Mouse (Mus musculus) left cerebral cortex, postnatal 14 days (tissue): ENCODE results near the gene Vcp. TPM values are rescaled to one million over a fixed set of nuclear protein-coding genes. Genes with fewer than 3 reads are reported as not detected.

Source experiments
- DNase-seq, 2 experiments: peaks; one replicate each; pipeline ENCODE4 v3.0.0; 2021 to 2022; ENCODE audit warnings: low spot score in 2 of 2, mixed read lengths in 1 of 2
- intact Hi-C: fragments of 180-260 bp; cut with DNase I; formaldehyde crosslinking; loops from one replicate; pipeline ENCODE4 v1.15.1; 2025
- total RNA-seq, 2 experiments: library from RNA; stranded (reverse); gene quantifications; 2 replicates each; pipeline ENCODE4 v1.2.3; 2021

Vcp gene
- total RNA-seq, 2 experiments from 2014 or later, result 223 to 226 TPM

DNA sequence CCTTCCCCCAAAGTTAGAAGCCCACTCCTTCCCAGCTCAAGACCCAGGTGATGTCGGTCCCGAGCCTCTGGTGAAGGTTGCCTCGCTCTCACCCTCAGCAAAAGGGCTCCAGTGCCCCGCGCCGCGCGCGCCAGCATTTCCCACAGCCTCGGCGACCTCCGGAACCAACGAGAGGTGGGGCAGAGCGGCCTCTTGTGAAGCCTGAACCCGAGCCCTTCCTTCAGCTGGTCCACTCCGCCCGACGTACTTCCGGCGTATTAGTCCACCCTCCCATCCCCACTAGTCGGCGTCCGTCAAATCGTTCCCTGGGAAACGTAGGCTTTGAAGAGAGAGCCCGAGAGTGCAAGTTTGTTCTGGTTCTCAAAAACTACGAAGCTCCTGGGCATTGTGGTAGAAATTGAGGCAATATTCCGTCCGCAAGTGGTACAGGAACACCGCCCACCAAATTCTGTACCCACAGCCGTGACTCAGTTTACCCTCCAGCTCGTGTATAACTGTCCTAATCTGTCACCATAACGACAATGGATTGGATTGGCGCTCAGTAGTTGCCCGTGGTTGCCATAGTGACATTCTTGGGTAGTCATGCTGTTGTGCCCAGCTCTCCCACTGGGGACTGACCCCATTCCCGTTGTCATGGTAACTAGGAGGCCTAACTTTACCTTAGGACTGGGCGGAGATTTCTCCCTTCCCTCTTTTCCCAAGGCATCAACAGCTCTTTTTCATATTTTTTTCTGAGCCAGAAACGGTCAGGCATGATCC, 31.1 kb upstream of the Vcp start, which contains the start of gene Stoml2:
Gene Stoml2 (minus strand): TSS at position 474 of the 759 bp plus-strand sequence.
- DNase-seq, result peak; percentile 94 to 95
- intact Hi-C loops, result no loop called here

DNA sequence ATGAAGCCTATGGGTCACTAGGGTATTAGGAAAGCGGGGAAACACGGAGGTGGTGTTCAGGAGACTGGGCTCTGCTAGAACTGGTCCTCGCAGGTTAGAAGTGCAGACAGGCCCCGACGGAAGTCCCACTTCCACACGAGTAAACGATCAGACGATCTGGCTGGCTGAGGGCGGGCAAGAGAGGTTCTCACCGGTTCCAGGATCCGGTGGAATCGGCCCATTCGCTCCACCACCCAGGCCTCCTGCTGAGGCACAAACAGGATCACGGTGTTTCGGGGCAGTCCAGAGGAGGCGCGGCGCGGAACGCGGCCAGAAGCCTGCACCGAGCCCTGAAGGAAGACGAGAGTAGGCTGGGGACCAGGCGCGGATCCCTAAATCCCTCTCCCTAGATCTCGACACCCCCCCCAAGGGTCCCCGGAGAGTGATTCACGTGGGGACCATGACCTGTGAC, 30.5 kb upstream of the Vcp start:
- no peak for DNase-seq
- intact Hi-C loops, result no loop called here

DNA sequence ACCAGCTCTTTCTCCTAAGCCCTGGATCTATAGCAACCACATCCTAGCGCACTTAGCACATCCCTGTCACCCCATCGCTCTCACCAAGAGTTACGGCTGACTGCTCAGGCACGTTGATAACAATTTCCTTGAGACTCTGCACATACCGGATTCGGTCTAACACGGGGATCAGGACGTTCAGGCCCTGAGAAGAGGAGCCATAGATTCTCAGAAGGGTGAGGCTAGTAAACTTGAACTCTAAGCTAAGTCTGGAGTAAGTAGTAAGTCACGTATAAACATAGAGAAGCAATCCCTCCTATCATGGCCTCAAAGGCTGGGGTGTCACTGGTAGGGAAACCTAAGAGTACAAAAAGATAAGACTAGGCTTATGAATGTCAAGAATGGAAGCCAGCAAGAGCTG, 30.0 kb upstream of the Vcp start:
- intact Hi-C loops, result no loop called here
- DNase-seq, result no peak

DNA sequence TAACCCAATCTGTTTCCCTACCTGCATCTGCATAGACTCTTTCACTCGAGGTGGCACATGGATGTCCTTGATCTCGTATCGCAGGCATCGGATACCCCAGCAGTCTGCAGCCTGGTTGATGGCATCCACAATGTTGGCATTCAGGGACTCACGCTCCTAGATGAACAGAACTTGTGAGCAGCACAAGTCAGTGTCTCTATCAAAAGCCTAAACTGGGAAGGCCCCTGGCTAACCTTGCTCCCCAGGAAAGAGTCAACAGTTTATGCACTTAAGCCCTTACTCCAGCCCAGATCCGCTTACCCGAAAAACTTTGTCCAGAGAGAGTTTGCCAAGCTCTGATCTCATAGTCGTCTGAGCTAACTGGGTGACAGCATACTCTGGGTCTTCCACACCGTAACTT, 29.4 kb upstream of the Vcp start:
- intact Hi-C loops, result no loop called here
- DNase-seq, result no peak

DNA sequence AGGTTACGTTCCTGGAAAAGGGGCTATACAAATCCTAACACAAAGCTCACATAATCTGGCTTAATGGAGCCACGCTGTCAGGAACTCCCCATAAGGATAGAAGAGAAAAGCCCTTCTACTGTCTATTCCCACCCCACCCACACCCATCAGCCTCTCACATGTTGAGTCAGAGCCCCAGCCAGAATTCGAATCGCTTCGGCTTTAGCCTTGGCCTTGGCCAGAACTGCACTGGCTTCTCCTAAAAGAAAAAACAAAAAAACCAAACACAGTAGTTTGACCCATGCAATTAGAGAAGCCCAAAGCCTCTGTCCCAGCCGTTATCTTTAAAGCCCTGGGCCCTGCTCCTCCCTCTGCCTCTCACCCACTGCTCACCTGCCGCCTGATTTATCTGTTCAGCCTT, 28.8 kb upstream of the Vcp start:
- intact Hi-C loops, result no loop called here
- no peak for DNase-seq

DNA sequence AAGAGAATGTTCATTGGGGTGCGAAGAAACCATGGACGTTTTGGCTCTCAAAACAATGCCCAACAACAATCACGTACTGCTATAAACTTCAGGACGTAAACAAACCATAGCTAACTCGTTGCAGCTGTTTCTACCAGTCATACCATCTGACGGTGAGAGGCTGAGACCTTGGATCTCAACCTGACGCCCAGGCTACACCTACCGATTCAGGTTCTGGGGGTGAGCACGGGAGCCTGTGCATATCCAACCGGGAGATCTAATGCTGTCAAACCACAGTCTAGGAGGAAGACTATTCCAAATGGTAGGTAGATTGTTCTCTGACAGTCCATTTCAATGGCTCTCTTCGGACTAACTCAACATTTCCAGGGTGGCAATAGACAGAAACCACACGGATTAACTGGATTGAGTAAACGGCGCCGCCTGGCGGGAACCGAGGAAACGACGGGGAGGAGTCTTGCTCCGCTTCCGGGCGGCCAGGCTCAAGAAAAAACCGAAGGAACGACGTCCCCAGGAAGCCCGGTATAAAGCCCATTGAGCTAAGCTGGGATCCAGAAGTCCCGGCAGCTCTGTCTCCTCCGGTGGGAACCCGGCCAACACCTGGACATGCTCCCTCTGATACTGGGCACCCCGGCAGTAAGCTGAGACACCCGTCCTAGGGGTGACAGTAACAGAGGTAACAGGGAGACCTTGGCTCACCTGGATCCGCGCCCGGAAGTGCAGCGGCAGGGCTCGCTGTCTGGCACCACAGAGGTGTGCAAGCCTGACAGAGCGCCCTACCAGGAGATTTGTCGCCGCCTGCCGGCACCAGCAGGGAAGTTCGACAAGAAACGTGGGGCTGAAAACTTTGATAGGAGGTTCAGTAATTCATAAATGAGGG, 25.0 kb upstream of the Vcp start, which contains the start of gene Pigo:
Gene Pigo (minus strand): TSS at position 736 of the 877 bp plus-strand sequence.
- DNase-seq, result peak; percentile 95 to 96
- intact Hi-C loops, result no loop called here

DNA sequence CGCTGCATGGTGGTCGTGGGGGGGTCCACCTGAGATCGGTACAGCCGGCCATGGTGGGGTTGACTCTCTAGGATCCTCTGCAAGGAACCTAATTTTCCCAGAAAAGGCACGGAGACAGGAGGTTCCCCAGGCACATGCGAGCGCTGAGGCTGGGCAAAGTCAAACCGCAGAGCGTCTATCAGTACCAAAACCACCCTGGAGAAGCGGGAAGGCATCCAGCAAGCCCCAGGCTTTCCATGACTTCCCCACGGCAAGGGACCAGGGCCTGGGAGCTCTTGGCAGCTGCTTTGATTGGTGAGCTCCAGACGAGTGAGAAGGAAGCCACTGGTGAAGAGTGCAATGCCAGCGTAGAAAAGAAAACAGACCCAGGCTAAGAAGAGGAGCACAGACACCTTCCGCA, 24.4 kb upstream of the Vcp start:
- intact Hi-C loops, result no loop called here
- no peak for DNase-seq

DNA sequence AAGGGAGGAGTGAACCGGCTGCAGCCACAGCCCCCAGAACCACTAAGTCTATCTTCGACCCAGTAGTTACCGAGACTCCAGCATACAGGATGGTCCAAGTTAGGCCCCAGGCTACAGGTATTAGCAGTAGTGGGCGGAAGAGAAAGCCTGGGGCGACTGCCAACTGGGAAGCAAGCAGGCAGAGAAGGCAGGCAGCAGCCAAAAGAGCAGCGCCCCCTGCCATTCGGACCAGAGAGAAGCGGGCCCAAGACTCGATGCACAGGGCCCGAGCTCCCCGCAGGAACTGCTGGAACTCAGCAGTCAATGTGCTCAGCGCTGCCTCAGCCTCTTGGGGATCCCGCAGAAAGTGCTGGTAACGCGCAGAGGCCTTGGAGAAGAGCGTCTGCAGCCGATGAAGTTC, 21.0 kb upstream of the Vcp start:
- intact Hi-C loops, result no loop called here
- no peak for DNase-seq

DNA sequence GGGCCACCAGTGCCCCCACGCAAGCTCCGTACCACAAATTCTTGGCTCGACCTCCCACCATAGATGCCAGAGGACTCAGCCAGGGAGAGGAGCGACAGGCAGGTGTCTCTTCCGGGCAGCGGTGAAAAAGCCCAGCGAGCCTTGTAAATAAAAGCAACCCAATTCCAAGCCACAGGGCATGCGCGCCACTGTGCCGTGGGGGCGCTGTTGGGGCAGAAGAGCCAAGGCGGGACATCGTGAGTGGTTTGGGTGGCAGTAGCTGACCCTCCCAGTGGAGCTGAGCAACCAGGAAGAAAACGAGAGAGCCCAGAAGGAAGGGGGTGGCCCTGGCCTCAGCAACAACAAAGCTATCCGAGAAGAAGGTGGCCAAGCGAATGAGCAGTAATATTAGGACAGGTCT, 20.6 kb upstream of the Vcp start:
- intact Hi-C loops, result no loop called here
- DNase-seq, result no peak

DNA sequence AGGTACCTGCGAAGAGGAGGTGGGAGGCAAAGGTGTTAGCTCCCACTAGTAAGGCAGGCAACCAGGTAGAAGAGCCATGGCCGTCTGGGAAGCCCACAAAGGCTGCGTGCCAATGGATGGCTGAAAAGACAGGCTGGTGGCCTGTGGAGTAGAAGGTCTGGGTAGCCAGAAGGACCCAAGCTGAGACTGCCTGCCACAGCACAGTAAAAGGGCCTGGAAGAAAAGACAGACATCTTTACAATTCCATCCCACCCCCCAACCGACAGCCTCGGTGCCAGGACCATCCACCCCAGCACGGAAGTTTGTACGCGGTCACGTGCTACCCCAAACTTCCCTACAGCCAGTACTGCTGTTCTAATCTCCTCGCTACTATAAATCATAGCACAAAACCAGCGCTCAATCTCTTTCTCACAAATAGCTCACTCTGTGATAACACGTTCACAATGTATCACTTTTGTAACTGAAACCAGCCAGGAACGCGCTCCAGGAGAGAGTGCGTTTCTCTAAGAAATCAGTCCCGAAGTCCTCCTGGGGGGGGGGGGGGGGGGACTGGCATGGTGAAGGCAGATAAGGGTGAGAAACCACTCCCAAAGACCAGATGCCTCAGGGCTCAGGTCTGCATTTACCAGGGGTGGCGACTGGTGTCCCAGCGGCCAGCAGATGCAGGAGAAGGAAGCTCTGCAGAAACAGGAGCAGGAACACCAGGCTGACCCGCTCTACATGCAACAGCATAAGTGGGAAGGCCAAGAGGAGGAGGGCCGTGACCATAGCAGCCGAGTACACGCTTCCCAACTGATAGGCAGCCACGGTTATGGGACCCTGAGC, 19.5 kb upstream of the Vcp start:
- DNase-seq, result no peak
- intact Hi-C loops, result no loop called here

DNA sequence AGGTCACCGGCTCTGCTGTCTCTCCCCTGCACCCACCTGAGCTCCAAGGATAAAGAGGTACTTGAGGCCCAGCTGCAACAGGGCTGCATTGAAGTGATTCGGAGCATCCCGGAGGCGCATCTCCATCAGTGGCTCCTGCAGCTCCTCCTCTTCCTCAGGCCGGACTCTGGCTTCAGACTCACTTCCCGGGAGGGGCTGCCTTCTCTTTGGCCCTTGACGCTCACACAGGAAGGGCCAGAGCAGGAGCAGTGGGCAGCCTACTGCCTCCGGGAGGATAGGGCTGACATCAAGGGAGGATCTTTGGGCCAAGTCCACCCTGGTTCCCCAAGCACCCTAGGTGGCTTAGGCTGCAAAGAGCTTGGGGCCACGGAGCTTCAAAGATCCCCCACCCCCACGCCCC, 18.9 kb upstream of the Vcp start:
- no peak for DNase-seq
- intact Hi-C loops, result no loop called here

DNA sequence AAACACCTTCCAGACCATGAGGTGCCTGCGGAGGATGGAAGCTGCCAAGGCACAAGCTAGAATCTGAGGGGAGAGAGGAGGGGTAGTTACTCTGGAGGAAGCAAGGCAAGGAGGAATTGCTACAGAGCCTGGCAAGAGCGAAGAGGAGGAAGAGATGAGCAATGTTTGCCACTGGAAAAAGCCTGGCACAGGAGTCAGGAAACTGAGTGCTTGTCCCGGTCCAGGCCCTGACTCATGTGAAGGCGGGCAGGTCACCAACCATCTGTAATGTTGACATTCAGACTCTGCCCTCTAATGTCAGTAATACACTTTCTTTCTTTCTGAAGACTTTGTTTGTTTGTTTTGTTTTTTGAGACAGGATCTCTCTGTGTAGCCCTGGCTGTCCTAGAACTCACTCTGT, 17.8 kb upstream of the Vcp start:
- intact Hi-C loops, result no loop called here
- DNase-seq, result no peak

DNA sequence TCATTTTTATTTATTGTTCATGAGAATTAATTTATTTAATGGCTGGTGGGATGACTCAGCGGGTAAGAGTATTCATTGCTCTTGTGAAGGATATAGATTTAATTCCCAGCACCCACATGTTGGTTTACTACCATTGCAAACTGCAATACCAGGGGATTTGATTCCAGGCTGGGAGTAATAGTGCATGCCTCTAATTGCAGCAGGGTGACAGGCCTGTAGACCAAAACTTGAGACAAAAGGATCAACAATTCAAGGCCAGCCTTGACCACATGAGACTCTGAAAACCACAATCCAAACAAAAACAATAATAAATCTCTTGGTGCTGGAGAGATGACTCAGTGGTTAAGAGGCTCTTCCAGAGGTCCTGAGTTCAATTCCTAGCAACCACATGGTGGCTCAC, 11.8 kb upstream of the Vcp start:
- intact Hi-C loops, result no loop called here
- no peak for DNase-seq

DNA sequence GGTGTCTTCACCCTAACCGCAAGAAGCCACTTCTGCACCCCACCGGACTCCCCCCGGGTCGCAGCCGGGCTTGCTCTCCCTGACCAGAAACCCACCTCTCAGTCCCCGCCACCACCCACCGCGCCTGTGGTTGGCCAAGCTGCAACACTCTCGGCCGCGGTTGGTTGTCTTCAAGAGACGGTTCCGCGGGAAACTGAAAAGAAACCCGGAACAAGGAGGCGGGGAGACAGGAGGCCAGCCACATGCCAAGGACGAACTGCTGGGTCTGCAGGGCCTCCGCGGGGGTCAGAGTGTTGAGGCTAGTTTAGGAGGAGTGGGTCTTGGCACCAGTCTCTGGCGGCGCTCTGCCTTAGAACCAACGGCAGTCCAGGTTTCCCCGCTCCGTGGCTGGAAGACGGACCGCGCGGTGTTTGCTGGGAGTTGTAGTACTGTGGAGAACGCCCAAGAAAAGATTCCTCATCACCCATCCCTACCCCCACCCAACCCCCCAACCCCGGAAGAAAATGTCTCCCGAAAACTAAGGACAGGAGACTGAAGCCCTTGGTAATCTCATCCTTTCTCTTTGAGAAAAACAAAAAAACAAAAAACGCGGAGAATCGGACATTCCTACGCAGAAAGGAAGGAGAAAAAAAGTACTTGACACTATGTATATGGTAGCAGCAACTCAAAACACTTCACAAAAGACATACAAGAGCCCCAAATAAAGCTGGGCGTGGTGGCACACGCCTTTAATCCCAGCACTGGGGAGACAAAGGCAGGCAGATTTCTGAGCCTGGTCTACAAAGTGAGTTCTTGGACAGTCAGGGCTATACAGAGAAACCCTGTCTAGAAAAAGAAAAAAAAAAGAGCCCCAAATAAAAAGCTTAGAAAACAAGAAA, 10.1 kb upstream of the Vcp start, which contains the start of gene Fancg:
Gene Fancg (minus strand): TSS at position 346 of the 878 bp plus-strand sequence.
- intact Hi-C loops, result no loop called here
- peak; percentile 63 to 82 for DNase-seq

DNA sequence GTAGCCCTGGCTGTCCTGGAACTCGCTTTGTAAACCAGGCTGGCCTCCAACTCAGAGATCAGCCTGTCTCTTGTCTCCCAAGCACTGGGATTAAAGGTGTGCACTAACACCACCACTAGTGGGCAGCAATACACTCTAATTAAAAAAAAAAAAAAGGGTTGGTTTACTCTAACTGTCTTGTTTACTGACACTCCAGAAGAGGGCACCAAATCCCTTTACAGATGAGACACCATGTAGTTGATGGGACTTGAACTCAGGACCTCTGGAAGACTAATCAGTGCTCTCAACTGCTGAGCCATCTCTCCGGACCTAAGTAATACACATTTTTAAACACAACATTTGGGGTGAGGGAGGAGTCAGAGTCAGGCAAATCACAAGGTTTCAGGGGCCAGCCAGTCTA, 5.5 kb upstream of the Vcp start:
- intact Hi-C loops, result no loop called here
- DNase-seq, result peak in 1 of 2 experiments; percentile 53

DNA sequence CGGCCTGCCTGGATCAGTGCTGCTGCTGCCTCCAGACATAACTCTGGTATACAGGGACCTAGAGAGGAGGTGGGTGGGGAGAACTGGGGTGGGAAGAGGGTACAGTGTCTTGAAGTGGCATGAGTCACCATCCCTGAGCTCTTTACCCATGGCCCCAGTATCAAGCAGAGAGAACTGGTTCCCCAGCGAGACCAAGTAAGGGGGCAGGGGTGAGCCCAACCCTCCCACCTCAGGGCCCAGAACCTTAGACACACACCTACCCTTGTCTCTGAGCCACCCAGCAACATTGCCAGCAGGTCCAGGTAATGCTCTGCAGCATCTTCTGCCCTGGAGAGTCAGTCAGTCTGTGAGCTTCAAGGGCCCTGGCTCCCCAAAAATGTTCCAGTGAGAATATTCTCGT, 4.6 kb upstream of the Vcp start:
- DNase-seq, result no peak
- intact Hi-C loops, result no loop called here

DNA sequence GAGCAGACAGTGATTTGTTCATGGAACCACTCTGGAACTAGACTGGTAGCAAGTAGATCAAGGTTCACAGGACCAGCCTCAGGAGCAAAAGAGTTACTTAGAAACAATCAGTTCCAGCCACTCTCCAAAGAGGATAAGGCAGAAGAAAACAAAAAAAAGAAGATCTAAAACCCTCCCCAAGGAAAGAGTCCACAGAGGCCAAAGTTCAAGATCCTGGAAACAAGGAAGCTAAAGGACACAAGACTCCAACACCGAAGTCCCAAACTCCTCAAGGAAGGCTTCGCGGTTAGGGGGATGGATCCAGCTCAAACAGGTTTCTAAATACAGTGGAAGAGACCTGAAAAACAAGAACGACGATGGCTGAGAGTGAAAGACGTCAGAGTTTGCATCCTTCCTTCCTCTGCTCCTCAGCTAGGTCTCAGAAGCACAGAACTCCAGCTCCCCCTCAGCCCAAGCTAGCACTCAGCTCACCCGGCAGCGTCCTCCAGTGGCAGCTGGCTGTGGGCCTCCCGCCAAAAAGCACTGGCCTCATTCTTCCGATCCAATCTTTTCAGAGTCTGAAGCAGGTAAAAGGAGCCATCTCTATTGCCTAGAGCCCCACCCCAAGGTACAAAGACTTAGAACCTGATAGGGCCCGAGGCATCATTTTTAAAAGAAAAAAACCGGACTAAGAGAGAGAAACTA, 2.6 kb upstream of the Vcp start:
- intact Hi-C loops, result no loop called here
- DNase-seq, result peak in 1 of 2 experiments; percentile 35

DNA sequence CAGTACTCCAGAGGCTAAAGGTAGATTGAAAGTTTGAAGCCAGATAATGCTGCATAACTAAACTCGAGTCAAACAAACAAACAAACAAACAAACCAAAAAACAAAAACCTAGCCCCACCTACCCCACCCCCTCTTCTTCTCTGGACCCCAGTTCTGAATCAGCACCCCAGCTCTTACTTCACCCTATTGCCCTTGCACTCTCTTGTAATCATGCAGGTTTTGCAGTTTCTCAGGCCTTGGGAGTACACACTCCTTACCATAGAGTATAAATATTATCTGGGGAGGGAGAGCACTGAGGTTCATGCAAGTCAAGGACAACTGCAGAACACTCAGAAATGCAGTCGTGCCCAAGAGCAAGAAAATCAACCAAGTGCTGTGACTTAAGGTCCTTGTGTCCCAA, 965 bp upstream of the Vcp start:
- intact Hi-C loops, result no loop called here

More for the DNA sequence above, 965 bp upstream of the Vcp start:
- no peak for DNase-seq
